Mouse (Mus musculus) WW6 (cell line): ENCODE measurements at regions not wholly inside any gene's neighbourhood (a gene's known extent, or its start where the extent isn't known, plus 50 kb on each side); places are given as distances from the start of the nearest gene placed in this dataset.

Experiments used
- DNase-seq: peaks from one replicate; pipeline ENCODE4 v3.0.0-alpha.2; 2013; ENCODE audit warnings: low read depth, low spot score

DNA sequence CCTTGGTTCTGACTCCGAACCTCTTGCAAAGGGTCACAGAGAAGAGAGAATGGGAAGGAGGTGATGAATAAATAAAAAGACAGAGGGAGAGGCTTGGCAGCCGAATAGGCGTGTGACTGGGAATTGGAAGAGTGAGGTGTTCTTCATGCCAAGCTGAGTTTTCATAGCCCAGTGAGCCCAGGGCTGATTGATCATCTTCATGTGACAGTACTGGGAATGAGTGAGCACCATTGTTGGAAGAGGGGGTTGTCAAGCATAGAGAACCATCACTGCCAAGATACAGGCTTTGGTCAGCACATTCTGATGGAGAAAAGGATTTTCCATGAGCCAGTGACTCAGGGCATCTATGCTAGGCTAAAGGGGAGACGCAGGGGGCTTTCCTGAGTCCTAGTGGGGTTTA, 163.0 kb downstream of the Slc30a10 start:
- DNase-seq, result no peak

DNA sequence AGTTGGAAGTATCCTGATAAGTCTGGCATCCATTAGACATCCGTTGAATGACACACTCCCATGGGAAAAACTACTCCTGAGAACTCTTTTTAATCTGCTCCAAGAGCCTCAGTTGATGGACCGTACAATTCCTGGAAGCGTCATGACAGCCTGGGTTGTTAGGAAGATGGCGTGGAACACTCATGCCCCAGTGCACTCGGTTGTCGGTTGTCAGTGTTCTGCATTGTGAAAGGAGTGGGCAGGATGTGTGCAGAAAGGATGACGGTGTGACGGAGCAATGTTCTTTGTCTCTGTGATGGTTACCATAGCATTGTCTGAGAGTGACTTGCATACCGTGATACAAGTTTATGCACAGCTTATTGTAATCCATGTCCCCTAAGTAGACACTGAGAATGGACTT, 164.4 kb downstream of the Slc30a10 start:
- DNase-seq, result no peak

GRCm38 (mm10) chr1:185628401-185628800, 173.8 kb downstream of the Slc30a10 start:
- DNase-seq, result no peak

DNA sequence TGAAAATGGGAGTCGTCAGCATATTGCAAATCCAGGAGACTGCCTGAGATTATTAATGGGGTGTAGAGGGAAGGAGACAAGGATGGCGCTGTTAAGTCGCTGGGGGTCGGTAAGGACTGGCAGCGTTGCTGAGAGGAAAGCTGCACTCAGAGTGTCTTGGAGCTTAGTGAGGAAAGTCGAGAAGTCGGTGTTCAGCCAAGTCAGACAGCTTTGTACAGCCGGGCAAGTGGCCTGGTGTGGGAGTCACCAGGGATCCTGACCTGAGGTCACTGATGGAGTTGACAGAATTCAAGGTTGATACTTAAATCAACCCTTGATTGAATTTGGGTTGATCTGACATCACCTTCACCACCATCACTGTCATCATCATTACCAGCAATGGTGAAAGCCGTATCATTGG, 175.3 kb downstream of the Slc30a10 start:
- DNase-seq, result no peak

- DNase-seq, result no peak
Measured at GRCm38 (mm10) chr1:185638631-185639030, 184.0 kb downstream of the Slc30a10 start.

- DNase-seq, result no peak
Measured at GRCm38 (mm10) chr1:185639486-185639885, 184.8 kb downstream of the Slc30a10 start.

GRCm38 (mm10) chr1:185644026-185644425, 189.4 kb downstream of the Slc30a10 start:
- no peak for DNase-seq

- DNase-seq, result no peak
Measured at GRCm38 (mm10) chr1:185648128-185648527, 193.5 kb downstream of the Slc30a10 start.

GRCm38 (mm10) chr1:185648926-185649325, 194.3 kb downstream of the Slc30a10 start:
- no peak for DNase-seq

GRCm38 (mm10) chr1:185650926-185651325, 196.3 kb downstream of the Slc30a10 start:
- no peak for DNase-seq

DNA sequence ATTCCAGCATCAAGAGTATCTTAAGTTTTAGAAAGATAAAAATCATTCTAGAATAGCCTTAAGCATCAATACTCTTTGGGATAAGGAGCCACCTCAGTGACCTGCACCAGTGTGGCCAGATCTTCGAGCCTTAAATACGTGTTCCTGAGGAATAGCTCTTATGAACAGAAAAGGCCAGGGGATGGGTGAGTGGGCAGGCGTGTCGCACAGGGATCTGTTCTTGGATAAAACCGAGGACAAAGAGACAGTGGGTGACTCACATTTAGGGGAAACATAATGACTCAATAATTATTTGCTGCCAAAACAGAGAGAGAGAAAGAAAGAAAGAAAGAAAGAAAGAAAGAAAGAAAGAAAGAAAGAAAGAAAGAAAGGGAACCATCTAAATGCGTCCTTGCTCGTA, 200.4 kb downstream of the Slc30a10 start:
- no peak for DNase-seq

GRCm38 (mm10) chr1:185655461-185655860, 200.8 kb downstream of the Slc30a10 start:
- DNase-seq, result no peak

- DNase-seq, result no peak
Measured at GRCm38 (mm10) chr1:185657286-185657685, 202.6 kb downstream of the Slc30a10 start.

GRCm38 (mm10) chr1:185659476-185659875, 204.8 kb downstream of the Slc30a10 start:
- DNase-seq, result no peak

DNA sequence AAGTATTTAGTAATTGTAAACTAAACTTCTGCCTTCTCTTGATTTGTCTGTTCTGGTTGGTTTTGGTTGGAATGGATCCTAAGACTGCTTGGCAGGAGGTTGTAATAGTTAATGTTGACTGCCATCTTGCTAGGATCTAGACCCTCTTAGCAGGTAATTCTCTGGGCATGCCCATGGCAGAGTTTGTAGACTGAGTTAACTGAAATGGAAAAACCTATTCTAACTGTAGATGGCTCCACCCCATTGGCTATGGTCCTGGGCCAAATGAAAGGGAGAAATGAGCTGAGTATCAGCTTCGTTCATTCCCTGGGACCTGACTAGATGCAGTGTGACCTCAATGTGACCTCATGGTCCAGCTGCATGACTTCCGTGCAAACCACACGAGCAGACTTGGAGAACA, 207.7 kb downstream of the Slc30a10 start:
- no peak for DNase-seq

DNA sequence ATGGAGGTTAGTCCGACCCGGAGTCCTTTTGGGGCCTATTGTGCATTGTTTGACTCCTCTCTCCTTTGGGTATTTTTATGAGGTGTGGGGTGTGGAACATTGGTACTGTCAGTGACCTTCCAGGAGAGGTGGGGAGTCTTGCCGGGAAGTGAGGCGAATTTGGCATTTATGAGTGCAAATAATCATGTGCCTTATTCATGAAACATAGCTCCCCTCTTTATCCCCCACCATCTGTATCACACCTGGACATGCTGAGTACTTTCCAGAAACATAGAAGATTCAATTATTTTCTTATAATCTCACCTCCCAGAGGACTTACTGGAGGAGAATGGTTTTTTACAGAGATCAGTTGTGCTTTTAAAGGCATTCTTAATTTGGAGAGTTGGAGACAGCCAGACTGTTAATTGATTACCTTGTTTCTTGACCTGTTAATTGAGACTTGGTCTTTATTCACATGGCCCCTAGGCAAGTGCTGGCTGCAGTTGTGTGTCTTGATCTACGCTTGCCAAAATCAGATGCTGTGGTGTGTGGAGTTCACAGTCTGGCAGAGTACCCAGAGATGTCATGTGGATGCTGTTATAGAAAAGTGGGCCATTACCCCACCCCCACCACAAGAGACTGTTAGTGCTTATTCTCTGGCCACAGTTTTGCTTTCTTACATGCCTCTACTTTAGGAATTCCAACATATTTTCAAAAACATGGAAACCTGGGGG, 215.5 kb downstream of the Slc30a10 start:
- DNase-seq, result no peak

- no peak for DNase-seq
Measured at GRCm38 (mm10) chr1:185672940-185673339, 218.3 kb downstream of the Slc30a10 start.

DNA sequence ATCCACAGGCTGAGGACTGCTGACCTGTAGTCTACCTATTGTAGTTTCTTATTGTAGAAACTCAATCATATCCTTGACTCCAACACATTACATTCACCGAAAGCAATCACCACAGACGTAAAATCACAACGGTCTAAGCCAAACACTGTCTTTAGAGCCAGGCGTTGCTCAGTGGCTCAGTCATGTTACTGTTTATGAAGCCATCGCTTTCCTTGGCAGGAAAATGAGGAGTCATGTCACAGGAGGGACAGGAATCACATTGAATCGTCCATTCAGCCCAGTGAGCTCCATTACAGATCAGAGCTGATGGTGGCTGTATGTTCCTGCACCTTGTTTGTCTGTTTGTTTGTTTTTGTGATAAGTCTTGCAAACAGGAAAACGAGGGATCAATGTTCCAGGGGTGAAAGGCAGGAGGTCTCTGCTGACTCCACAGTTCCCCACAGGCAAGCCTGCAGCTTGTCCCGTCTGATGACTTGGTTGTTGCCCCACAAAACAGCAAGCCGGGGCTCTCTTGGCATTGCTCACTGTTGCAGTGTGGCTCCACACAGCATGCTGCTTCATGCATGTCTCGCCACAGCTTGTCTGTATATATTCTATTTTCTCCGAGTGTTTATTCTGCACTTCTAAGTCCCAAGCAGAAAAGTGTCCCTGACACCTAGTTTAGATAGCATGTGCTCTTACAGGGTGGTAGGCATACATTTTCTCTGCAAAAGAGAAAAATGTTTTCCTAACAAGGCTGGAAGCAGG, 221.2 kb downstream of the Slc30a10 start:
- no peak for DNase-seq

DNA sequence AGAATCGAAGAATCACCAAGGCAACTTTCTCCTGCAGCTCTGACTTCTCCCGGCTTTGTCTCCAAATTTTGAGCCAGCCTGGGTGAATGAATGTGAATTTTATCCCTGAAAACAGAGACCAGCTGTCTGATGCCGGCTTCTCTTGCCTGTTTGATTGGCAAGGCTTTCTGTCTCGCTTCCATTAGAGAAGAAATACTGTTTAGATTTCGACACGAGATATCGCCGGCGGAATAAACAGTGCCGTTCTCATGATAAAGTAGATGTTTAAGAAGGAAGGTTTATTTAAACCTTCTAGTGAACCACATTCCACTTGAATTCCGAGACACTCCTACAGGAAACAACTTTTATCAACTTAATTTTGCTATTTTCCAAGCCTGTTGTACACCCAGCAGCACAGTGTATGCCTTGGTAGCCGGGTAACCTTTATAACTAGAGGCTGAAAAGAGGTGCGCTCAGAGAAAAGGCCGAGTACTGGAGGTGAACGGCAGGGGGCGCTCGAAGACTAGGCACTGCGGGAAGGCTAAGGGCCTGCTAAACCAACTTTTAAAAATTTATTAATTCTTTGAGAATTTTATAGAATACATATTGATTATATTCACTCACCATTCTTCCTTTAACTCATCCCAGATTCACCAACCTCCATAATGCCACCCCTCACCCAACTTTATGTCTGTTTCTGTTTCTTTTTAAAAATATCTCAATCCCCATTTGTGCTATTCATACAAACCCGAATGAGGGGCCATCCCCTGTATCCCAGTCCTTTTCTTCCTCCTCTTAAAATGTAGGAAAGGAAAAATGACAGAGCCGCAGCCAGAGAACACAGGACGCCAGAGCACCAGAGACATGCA, 227.2 kb downstream of the Slc30a10 start:
- peak; percentile 26 for DNase-seq

- DNase-seq, result no peak
Measured at GRCm38 (mm10) chr1:185682458-185682750, 227.8 kb downstream of the Slc30a10 start.

- no peak for DNase-seq
Measured at GRCm38 (mm10) chr1:185684638-185685037, 230.0 kb downstream of the Slc30a10 start.

DNA sequence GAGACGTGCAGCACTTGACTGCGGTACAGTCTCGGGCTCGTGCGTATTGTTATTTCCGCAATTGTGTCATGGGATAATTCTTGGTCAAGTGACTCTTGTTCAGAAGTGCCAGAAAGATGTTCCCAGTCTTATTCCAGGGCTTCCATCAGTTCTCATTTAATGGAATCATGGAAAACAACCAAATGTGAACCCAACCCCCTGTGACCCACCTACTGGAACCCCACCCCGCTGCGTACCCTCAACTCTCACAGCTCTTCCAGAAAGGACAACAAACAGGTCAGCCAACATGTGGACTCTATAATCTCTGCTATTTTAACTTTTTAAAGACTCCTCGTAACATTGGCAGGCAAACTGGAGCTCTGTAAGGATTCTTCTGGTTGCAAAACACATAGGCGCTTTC, 233.9 kb downstream of the Slc30a10 start:
- no peak for DNase-seq

DNA sequence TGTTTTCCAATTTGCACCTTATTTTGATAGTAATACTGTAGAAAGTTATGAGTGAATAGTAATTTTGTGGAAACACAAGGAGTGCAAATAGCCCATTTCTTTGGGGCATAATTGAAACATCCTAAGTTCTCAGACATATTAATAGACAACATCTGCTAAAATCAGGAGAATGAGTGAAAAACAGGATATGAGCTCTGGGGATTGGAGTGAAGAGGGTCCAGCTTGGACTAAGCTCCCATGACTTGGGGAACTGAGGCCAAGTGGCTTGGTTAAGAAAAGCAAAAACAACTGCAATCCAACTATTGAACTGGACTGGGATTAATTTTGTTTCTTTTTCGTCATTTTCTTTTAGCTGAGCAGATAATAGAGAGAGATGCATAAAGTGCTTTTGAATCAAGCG, 240.7 kb downstream of the Slc30a10 start:
- DNase-seq, result no peak
